Mouse (Mus musculus): ENCODE measurements around the gene Gm29094.
"Not testable (repeated sequence)": the region's sequence is repeated elsewhere in the genome, so short reads cannot be mapped to it uniquely, and the experiment has no call there.

Gm29094 gene

DNA sequence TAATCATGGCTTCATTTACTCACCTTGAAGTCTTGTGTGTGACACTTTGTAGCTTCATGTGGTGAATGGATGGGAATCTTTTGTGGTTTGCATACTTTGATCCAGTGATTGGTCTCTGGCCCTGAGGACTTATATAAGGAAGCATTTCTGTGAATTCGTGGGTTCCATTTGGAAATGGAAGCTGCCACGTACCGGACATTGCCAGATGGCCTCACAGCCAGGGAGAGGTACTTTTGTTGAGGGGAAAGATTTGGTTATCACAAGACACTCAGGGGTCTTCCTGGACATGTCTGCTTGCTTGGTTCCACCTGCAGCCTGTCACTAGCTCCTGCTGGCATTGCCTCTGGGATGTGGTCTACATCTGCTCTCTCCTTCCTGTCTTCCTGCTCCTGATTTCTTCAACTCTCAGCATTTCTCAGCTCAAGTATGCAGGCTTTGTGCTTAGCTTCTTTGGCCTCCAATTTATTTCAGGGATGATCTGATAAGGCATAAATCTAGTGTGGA lies 41.4 kb downstream of the Gm29094 start:
- not testable (repeated sequence) for DNase-seq (ENCODE audit: low spot score in 2 of 2)

DNA sequence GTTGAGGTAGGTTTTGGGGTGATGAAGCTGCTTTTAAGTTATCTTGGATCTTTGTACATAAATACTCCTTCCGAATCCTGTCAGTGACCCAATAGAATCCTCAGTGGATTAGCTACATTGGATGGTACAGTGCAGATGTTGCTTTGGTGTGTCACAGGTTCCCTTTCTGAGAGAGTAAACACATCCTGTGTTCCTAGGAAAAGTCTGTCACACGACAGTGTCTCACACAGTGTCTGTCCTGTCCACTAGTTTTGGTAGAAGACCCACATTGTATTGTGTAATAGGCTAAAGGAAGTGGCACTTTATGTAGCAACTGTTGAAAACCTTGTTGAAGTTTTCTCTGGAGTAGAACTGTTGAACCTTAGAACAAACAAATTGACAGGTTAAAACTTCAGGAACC lies 54.2 kb downstream of the Gm29094 start:
- no peak for DNase-seq (ENCODE audit: low spot score in 2 of 2)

DNA sequence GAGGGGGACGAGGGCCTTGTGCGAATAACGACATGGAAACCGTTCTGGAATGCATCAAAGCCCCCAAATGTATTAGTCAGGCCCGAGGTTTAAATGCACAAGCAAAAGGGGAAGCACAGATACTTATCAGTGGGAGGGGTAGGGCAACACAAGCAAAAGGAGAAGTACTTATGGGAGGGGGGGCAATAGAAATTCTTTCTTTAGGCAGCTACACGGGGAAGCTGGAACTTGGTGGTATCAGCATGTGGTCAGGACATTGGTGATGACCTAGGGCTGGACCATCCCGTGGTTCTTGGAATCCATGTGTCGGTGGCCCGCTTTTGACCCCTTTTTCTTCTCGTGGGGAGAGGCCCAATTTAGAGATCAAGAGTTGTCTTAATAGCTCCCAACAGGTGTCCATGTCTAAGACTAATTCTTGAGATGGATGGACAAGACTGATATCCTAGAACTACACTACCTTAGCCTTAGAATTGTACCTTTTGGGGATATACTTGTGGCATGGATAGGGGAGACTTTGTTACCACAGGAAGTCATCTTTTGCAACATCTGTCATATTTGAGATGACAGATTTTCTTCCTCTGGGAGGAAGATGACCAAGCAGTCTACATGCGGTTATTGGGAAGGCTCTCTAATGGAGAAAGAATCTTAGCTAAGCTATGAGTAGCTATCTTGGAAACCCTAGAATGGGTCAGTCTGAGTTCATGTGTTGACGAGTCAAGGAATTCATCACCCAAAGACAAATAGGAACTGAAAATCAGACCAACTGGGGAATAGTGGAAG lies 57.6 kb downstream of the Gm29094 start:
- no peak for DNase-seq (ENCODE audit: low spot score in 2 of 2)

DNA sequence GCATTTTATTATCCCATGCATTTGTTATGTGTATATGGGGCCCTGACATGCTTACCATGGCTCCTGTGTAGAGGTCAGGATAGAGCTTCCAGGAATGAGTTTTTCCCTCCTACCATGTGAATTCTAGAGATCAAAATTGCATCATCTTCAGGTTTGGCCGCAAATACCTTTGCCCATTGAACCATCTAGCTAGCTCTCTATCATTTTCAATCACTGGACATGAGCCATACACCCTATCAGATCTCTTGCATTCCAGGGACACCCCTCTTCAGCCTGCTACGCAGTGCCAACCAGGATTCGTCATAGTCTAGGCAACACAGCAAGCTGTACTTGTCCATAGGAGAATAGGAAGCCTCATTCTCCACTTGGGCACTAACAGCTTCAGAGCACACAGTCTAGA lies 64.8 kb downstream of the Gm29094 start:
- no peak for DNase-seq (ENCODE audit: low spot score in 2 of 2)

DNA sequence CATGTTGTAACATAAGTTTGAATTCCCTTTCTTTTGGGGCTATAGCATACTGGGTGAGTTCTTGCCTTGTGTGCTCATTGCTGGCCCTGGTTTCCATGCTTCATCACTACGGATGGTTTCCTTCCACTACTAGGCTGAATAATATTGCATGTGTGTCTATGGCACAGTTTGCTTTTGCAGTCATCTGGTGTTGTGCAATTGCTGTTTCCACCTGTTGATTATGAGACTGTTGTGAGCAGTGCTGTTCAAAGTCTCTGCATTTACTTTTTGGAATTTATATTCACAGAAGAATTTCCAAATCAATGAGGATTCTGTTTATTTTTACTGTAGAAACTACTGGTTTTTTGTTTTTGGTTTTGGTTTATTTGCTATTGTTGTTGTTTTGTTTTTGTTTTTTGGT lies 65.4 kb downstream of the Gm29094 start:
- DNase-seq (ENCODE audit: low spot score in 2 of 2) = no peak

All from natural killer cell, adult 2 months (primary cell).